Mouse (Mus musculus) ES-E14 (cell line): ENCODE data around the gene Sash1.

Source experiments
- HCFC1 ChIP-seq: IDR thresholded peaks from 2 replicates; pipeline ENCODE4 v1.6.1; 2012; ENCODE audit warnings: low read length, inconsistent platforms, borderline replicate concordance; ENCODE audit not compliant: insufficient read depth
- MAFK ChIP-seq: IDR thresholded peaks from 2 replicates; pipeline ENCODE4 v1.6.1; 2014; ENCODE audit warnings: mild to moderate bottlenecking, low read depth, low read length, inconsistent platforms; ENCODE audit not compliant: insufficient read depth
- ZC3H11A ChIP-seq: IDR thresholded peaks from 2 replicates; pipeline ENCODE4 v1.6.1; 2012; ENCODE audit warnings: low read depth, mild to moderate bottlenecking, inconsistent platforms, low read length, borderline replicate concordance
- ZNF384 ChIP-seq: IDR thresholded peaks from 2 replicates; pipeline ENCODE4 v1.6.1; 2012; ENCODE audit warnings: low read depth, low read length, inconsistent platforms

- TF ChIP-seq MAFK (no peak), ZNF384 (no peak), HCFC1 (no peak), ZC3H11A (no peak)
These were observed 124.2 kb downstream of the Sash1 start for GRCm38 (mm10) chr10:8761656-8762055.
